Mouse (Mus musculus) stomach, postnatal 0 days (tissue): ENCODE results near the gene Gm45837.

ENCODE experiments used
- CTCF ChIP-seq: IDR thresholded peaks from 2 replicates; pipeline ENCODE4 v1.5.1; 2016; ENCODE audit warnings: antibody characterized with exemption, low read depth, mild to moderate bottlenecking, moderate library complexity
- EP300 ChIP-seq: optimal IDR thresholded peaks from 2 replicates; pipeline ENCODE3; 2016; ENCODE audit warnings: antibody characterized with exemption

GRCm38 (mm10) chr7:101516460-101516859 is 105.8 kb downstream of the Gm45837 start:
- TF ChIP-seq CTCF (0 out of 2 replicates have a peak, but pooled peaks have one; percentile 28), EP300 (no peak)
